ENCODE assay signal across 15 mouse cellular contexts in genomic region chr9:53325363-53326090, GRCm38 (mm10). TPM values are rescaled to one million over a fixed set of nuclear protein-coding genes. Genes with fewer than 3 reads are reported as not detected.
DNase-seq lines count a peak whose midpoint lies in the region; ATAC-seq and TF ChIP-seq lines count a peak whose summit lies in the region.
"Had no signal": no experiment of that assay in that cellular context is flagged by ENCODE, and none has a peak within 500 bp of the region (broad histone marks: within the 10 kb centered on the region; RNA-seq: fewer than 3 reads in every experiment).

No protein-coding gene starts in this region.

- ATAC-seq in kidney, postnatal 0 days (replicated peaks; ENCODE audit: low FRiP score, low read depth): no peak
- ATAC-seq in hindbrain, postnatal 0 days: no peak
- no peak for ATAC-seq in erythroid progenitor cell, adult 5-6 weeks (replicated peaks; ENCODE audit: low FRiP score, poor library complexity, severe bottlenecking)

- no peak overlapping the region for H3K4me3 ChIP-seq in kidney, postnatal 0 days (replicated peaks; ENCODE audit: low read depth, low read length)
- no peak overlapping the region for H3K4me3 ChIP-seq in hindbrain, postnatal 0 days (ENCODE audit: low read length)
- H3K4me3 ChIP-seq: forebrain, embryonic 12.5 days; limb, embryonic 15.5 days; midbrain, embryonic 10.5 days; neural tube, embryonic 13.5 days had no signal

- DNase-seq in embryo, embryonic 10 days (ENCODE audit: low spot score): peak; percentile 53
- no peak for DNase-seq in embryo, embryonic 9.5 days (ENCODE audit: extremely low spot score)
- peak; percentile 37 for DNase-seq in NIH3T3 (ENCODE audit: low read depth)
- peak; percentile 80 for DNase-seq in kidney, postnatal 0 days (ENCODE audit: low spot score)
- DNase-seq in lung, postnatal 10 days: peak; percentile 50
- DNase-seq in hindbrain, postnatal 0 days (ENCODE audit: low spot score): no peak
- no peak for DNase-seq in thymus, postnatal 4 days
- DNase-seq: right cerebral cortex, adult 18-20 months had no signal

- H3K9me3 ChIP-seq in kidney, postnatal 0 days (replicated peaks; ENCODE audit: low read length): no peaks in the 10 kb centered on the region
- no peaks in the 10 kb centered on the region for H3K9me3 ChIP-seq in hindbrain, postnatal 0 days (ENCODE audit: low read length)
- H3K9me3 ChIP-seq: forebrain, embryonic 12.5 days; G1E; limb, embryonic 15.5 days; midbrain, embryonic 10.5 days; neural tube, embryonic 13.5 days had no signal

- H3K4me2 ChIP-seq in kidney, postnatal 0 days (ENCODE audit: low read length): no peak overlapping the region
- H3K4me2 ChIP-seq in hindbrain, postnatal 0 days (ENCODE audit: low read depth, low read length): no peak overlapping the region
- H3K4me2 ChIP-seq: forebrain, embryonic 12.5 days; limb, embryonic 15.5 days; neural tube, embryonic 13.5 days had no signal

- peak overlapping the region; percentile 62 for H3K27ac ChIP-seq in kidney, postnatal 0 days
- no peak overlapping the region for H3K27ac ChIP-seq in hindbrain, postnatal 0 days
- H3K27ac ChIP-seq: forebrain, embryonic 12.5 days; limb, embryonic 15.5 days; midbrain, embryonic 10.5 days; neural tube, embryonic 13.5 days had no signal

- peak; percentile 53 for TF ChIP-seq CTCF in kidney, postnatal 0 days (IDR thresholded peaks at IDR 0.05; ENCODE audit: low read depth)
- TF ChIP-seq CTCF in hindbrain, postnatal 0 days (IDR thresholded peaks at IDR 0.05; ENCODE audit: low read depth): no peak

- no peak overlapping the region for H3K9ac ChIP-seq in kidney, postnatal 0 days (ENCODE audit: low read depth, low read length)
- no peak overlapping the region for H3K9ac ChIP-seq in hindbrain, postnatal 0 days (replicated peaks; ENCODE audit: low read length)
- H3K9ac ChIP-seq: forebrain, embryonic 12.5 days; limb, embryonic 15.5 days; neural tube, embryonic 13.5 days had no signal

- peaks cover 8% of the 10 kb centered on the region; the same call in 1 of the 2 replicates for H3K4me1 ChIP-seq in kidney, postnatal 0 days (replicated peaks; ENCODE audit: insufficient read depth, low read length)
- H3K4me1 ChIP-seq in hindbrain, postnatal 0 days (ENCODE audit: insufficient read depth, low read length): no peaks in the 10 kb centered on the region
- H3K4me1 ChIP-seq: limb, embryonic 15.5 days; neural tube, embryonic 13.5 days had no signal

- H3K27me3 ChIP-seq in kidney, postnatal 0 days (ENCODE audit: insufficient read depth, low read length): no peaks in the 10 kb centered on the region
- no peaks in the 10 kb centered on the region for H3K27me3 ChIP-seq in hindbrain, postnatal 0 days (ENCODE audit: insufficient read depth, low read length)
- H3K27me3 ChIP-seq: forebrain, embryonic 12.5 days; limb, embryonic 15.5 days; neural tube, embryonic 13.5 days had no signal

- no peaks in the 10 kb centered on the region for H3K36me3 ChIP-seq in kidney, postnatal 0 days (ENCODE audit: insufficient read depth, low read length)
- no peaks in the 10 kb centered on the region for H3K36me3 ChIP-seq in hindbrain, postnatal 0 days (ENCODE audit: insufficient read depth, low read length)
- H3K36me3 ChIP-seq: forebrain, embryonic 12.5 days; G1E; limb, embryonic 15.5 days; midbrain, embryonic 10.5 days; neural tube, embryonic 13.5 days had no signal

- WGBS in kidney, postnatal 0 days: 32% methylated on average over 4 of the region's 4 CpGs
- WGBS in hindbrain, postnatal 0 days: 73% methylated on average over 4 of the region's 4 CpGs

RNA-seq across cellular contexts. Expression of gene Exph5, which starts 24.1 kb away (rescaled TPM):
- 2.4 and 2.8 TPM in 2 replicates for polyA plus RNA-seq in kidney, postnatal 0 days (2015; fragmentation: Nextera tagmentation; extraction: Ambion mirVana)
- total RNA-seq in hindbrain, postnatal 0 days (2014; rRNA removed): 0.86 and 0.99 TPM in 2 replicates
- polyA plus RNA-seq in hindbrain, postnatal 0 days (2015; fragmentation: Nextera tagmentation; extraction: Ambion mirVana): 0.36 and 0.47 TPM in 2 replicates
- total RNA-seq in erythroid progenitor cell, adult 5-6 weeks (2015; ENCODE audit: low replicate concordance): not detected in 2 replicates
- total RNA-seq in erythroid progenitor cell, adult 5-6 weeks (2017; ENCODE audit: low replicate concordance): not detected in 2 replicates
- total RNA-seq: common myeloid progenitor, adult 5-6 weeks had no signal
- polyA plus RNA-seq: G1E had no signal

RNA-seq across cellular contexts. Expression of gene Kdelc2, which starts 58.3 kb away (rescaled TPM):
- 28.6 and 31.2 TPM in 2 replicates for polyA plus RNA-seq in kidney, postnatal 0 days (2015; fragmentation: Nextera tagmentation; extraction: Ambion mirVana)
- 5.5 and 6.8 TPM in 2 replicates for total RNA-seq in hindbrain, postnatal 0 days (2014; rRNA removed)
- polyA plus RNA-seq in hindbrain, postnatal 0 days (2015; fragmentation: Nextera tagmentation; extraction: Ambion mirVana): 8.1 and 8.7 TPM in 2 replicates
- total RNA-seq in erythroid progenitor cell, adult 5-6 weeks (2015; ENCODE audit: low replicate concordance): 0.72 and 2.1 TPM in 2 replicates
- 0.15 TPM in 1 of 2 replicates, not detected in the other for total RNA-seq in erythroid progenitor cell, adult 5-6 weeks (2017; ENCODE audit: low replicate concordance)
- polyA plus RNA-seq: G1E had no signal

Comparison
In these comparisons a context has a peak if more than half of its experiments do, and no peak if none do; other contexts are left out.
1. DNase-seq: peak in embryo, embryonic 10 days (single experiment), NIH3T3 (single experiment), kidney, postnatal 0 days (single experiment) and lung, postnatal 10 days (single experiment); none in embryo, embryonic 9.5 days (single experiment), hindbrain, postnatal 0 days (single experiment) and thymus, postnatal 4 days (single experiment).